Mouse (Mus musculus) stomach, postnatal 0 days (tissue): ENCODE measurements around the gene Fry.

Source experiments
- CTCF ChIP-seq: IDR thresholded peaks from 2 replicates; pipeline ENCODE4 v1.5.1; 2016; ENCODE audit warnings: antibody characterized with exemption, low read depth, mild to moderate bottlenecking, moderate library complexity
- EP300 ChIP-seq: optimal IDR thresholded peaks from 2 replicates; pipeline ENCODE3; 2016; ENCODE audit warnings: antibody characterized with exemption

- TF ChIP-seq CTCF (no peak), EP300 (no peak)
Observed at GRCm38 (mm10) chr5:150370291-150370690, 251.8 kb downstream of the Fry start.
